Mouse (Mus musculus) myocyte (in vitro differentiated cells): ENCODE results near the gene Cracr2a. TPM values are rescaled to one million over a fixed set of nuclear protein-coding genes. Genes with fewer than 3 reads are reported as not detected.

Experiments
- H3K27me3 ChIP-seq: one replicate; pipeline ENCODE4 v1.6.1; 2011; ENCODE audit not compliant: control insufficient read depth, insufficient read depth, insufficient read length
- H3K36me3 ChIP-seq: one replicate; pipeline ENCODE4 v1.6.1; 2011; ENCODE audit not compliant: control insufficient read depth, insufficient read depth
- H3K4me2 ChIP-seq: one replicate; pipeline ENCODE4 v1.6.1; 2011; ENCODE audit warnings: low read depth, control low read depth
- H3K4me3 ChIP-seq: one replicate; pipeline ENCODE4 v1.5.1; 2011; ENCODE audit warnings: mild to moderate bottlenecking, control low read depth, moderate library complexity
- H3K79me2 ChIP-seq: one replicate; pipeline ENCODE4 v1.6.1; 2011; ENCODE audit not compliant: control insufficient read depth, insufficient read depth
- H3ac ChIP-seq: one replicate; pipeline ENCODE4 v1.6.1; 2011; ENCODE audit not compliant: control insufficient read depth, insufficient read length
- CEBPB ChIP-seq: IDR thresholded peaks from 2 replicates; pipeline ENCODE4 v1.6.1; 2011; ENCODE audit warnings: mild to moderate bottlenecking, moderate library complexity; ENCODE audit not compliant: poor library complexity, insufficient read depth, severe bottlenecking
- E2F4 ChIP-seq: IDR thresholded peaks from one replicate; pipeline ENCODE4 v1.6.1; 2011; ENCODE audit warnings: mild to moderate bottlenecking, control low read depth, moderate library complexity; ENCODE audit not compliant: insufficient read depth
- MAX ChIP-seq: IDR thresholded peaks from one replicate; pipeline ENCODE4 v1.6.1; 2011; ENCODE audit warnings: low read depth, mild to moderate bottlenecking, control low read depth
- MYOD1 ChIP-seq, 3 experiments: IDR thresholded peaks; one replicate each; pipeline ENCODE4 v1.6.1; 2011; ENCODE audit warnings: control low read depth in 2 of 3, low read depth in 2 of 3, mild to moderate bottlenecking in 2 of 3, moderate library complexity in 1 of 3; ENCODE audit not compliant: insufficient read length in 2 of 3, control insufficient read depth in 1 of 3
- MYOG ChIP-seq, 3 experiments: IDR thresholded peaks; one replicate each; pipeline ENCODE4 v1.6.1; 2011; ENCODE audit warnings: control low read depth in 2 of 3, low read depth in 2 of 3, mild to moderate bottlenecking in 2 of 3; ENCODE audit not compliant: insufficient read length in 2 of 3, control insufficient read depth in 1 of 3, insufficient read depth in 1 of 3
- POLR2A ChIP-seq: IDR thresholded peaks from one replicate; pipeline ENCODE4 v1.6.1; 2011; ENCODE audit warnings: low read depth, mild to moderate bottlenecking, control low read depth, moderate library complexity; ENCODE audit not compliant: insufficient read length
- POLR2AphosphoS2 ChIP-seq: IDR thresholded peaks from one replicate; pipeline ENCODE4 v1.6.1; 2011; ENCODE audit warnings: low read depth, control low read depth; ENCODE audit not compliant: insufficient read length
- REST ChIP-seq: IDR thresholded peaks from one replicate; pipeline ENCODE4 v1.6.1; 2011; ENCODE audit warnings: mild to moderate bottlenecking, control low read depth, moderate library complexity; ENCODE audit not compliant: insufficient read depth, insufficient read length
- SRF ChIP-seq: IDR thresholded peaks from one replicate; pipeline ENCODE4 v1.6.1; 2011; ENCODE audit warnings: low read depth; ENCODE audit not compliant: control insufficient read depth, insufficient read length
- TCF12 ChIP-seq: IDR thresholded peaks from one replicate; pipeline ENCODE4 v1.6.1; 2011; ENCODE audit warnings: mild to moderate bottlenecking, control low read depth; ENCODE audit not compliant: poor library complexity, insufficient read depth, severe bottlenecking
- TCF3 ChIP-seq: IDR thresholded peaks from one replicate; pipeline ENCODE4 v1.6.1; 2011; ENCODE audit warnings: low read depth, control low read depth; ENCODE audit not compliant: insufficient read length
- USF1 ChIP-seq: IDR thresholded peaks from one replicate; pipeline ENCODE4 v1.6.1; 2011; ENCODE audit warnings: low read depth, mild to moderate bottlenecking, control low read depth, moderate library complexity
- polyA plus RNA-seq: library from polyadenylated mRNA; unstranded; fragments of >200 nt; fragmentation: generic; extraction: Trizol; gene quantifications from one replicate; pipeline ENCODE4 v1.2.1, GENCODE M21; 2012; ENCODE audit warnings: missing spikeins

Gene Cracr2a
- polyA plus RNA-seq, 1 experiment, result not detected

DNA sequence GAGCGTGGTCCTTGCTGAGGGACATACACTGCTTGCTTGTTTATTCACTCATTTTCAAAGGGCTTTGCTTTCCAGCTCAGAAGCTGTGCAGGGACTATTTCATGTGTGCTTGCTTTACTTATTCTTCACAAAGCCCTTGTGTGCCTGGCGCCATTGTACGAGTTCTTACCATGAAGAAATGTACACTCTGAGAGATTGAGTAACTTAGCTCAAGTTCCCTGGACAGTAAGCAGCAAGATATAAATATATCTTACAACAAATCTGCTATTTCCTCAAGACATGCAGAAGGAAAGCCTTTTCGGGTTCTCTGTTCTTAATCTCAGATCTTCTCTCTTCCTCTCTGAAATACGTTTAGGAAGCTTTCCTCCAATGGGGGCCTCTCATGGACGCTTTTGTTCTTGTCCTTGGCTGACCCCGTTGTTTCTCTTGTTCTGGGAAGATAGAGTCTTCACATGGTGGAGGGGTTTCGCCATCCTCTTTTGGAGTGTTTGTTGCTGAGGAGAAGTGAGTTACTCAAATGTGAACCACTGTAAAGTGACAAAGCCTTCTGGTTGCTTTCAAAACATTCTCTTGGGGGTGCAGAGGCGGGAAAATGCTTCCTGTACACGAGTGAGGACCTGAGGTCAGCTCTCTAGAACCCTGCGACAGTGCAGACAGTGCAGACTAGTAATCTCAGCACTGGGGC, 12.8 kb downstream of the Cracr2a start:
- H3K4me3 ChIP-seq, result no peak overlapping the region
- H3K4me2 ChIP-seq, result no peak overlapping the region
- no peaks in the 10 kb centered on the region for H3K27me3 ChIP-seq
- no peak overlapping the region for H3ac ChIP-seq
- TF ChIP-seq USF1 (no peak), TCF12 (no peak), E2F4 (no peak), MAX (no peak), SRF (no peak), REST (no peak), CEBPB (no peak), MYOG (IDR thresholded peaks at IDR 0.05; ENCODE audit: control insufficient read depth in 1 of 3, insufficient read depth in 1 of 3, insufficient read length in 2 of 3, low read depth in 2 of 3) (no peak), TCF3 (no peak), POLR2AphosphoS2 (no peak), MYOD1 (IDR thresholded peaks at IDR 0.05; ENCODE audit: control insufficient read depth in 1 of 3, insufficient read length in 2 of 3, low read depth in 2 of 3) (no peak), POLR2A (no peak)
- no peaks in the 10 kb centered on the region for H3K79me2 ChIP-seq
- H3K36me3 ChIP-seq, result no peaks in the 10 kb centered on the region

DNA sequence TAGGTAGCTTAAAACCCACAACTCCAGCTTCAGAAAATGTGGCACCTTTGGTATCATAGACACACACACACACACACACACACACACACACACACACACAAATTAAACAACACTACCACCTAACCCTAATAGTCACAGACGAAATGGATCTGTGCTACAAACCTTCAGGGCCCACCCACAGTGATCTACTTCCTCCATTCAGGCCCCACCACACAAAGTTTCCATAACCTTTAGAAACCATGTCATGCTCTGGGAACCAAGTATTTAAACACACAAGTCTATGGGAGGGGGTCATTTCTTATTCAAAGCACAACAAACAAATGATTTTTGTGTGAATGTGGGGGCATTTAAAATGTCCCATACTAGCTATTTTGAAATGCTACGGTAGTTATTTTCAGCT, 14.1 kb downstream of the Cracr2a start:
- Histone ChIP-seq H3K36me3 (no peaks in the 10 kb centered on the region), H3K4me2 (no peak overlapping the region), H3K79me2 (no peaks in the 10 kb centered on the region), H3ac (no peak overlapping the region), H3K4me3 (no peak overlapping the region), H3K27me3 (no peaks in the 10 kb centered on the region)
- TF ChIP-seq MAX (no peak), POLR2A (no peak), MYOG (IDR thresholded peaks at IDR 0.05; ENCODE audit: control insufficient read depth in 1 of 3, insufficient read depth in 1 of 3, insufficient read length in 2 of 3, low read depth in 2 of 3) (no peak), POLR2AphosphoS2 (no peak), SRF (no peak), E2F4 (no peak), TCF3 (no peak), TCF12 (no peak), REST (no peak), CEBPB (no peak), USF1 (no peak), MYOD1 (IDR thresholded peaks at IDR 0.05; ENCODE audit: control insufficient read depth in 1 of 3, insufficient read length in 2 of 3, low read depth in 2 of 3) (no peak)

DNA sequence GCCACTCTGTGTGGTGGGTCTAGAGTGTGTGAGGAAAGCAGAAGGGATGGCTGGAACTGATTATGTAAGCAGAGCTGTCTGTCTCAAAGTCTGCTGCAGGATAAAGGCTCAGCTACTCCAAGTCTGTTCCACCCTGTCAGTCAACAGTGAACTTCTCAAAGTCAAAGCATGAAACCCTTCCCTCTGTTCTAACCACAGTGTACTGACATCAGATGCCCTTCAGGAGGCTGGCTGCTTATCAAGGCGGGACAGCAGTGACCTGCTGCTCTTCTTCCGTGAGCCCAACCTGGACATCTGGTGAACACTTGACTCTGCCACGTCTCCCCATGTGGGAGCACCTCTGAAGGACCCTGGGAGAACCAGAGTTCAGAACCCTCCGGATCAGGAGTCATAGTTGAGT, 16.6 kb downstream of the Cracr2a start:
- Histone ChIP-seq H3ac (no peak overlapping the region), H3K4me3 (no peak overlapping the region), H3K36me3 (no peaks in the 10 kb centered on the region), H3K27me3 (peaks cover 7% of the 10 kb centered on the region), H3K4me2 (no peak overlapping the region), H3K79me2 (no peaks in the 10 kb centered on the region)
- TF ChIP-seq POLR2A, result no peak
- TF ChIP-seq SRF, result no peak
- TF ChIP-seq TCF12, result no peak
- no peak for TF ChIP-seq TCF3
- TF ChIP-seq CEBPB, result no peak
- TF ChIP-seq POLR2AphosphoS2, result no peak
- no peak for TF ChIP-seq MYOG (IDR thresholded peaks at IDR 0.05; ENCODE audit: control insufficient read depth in 1 of 3, insufficient read depth in 1 of 3, insufficient read length in 2 of 3, low read depth in 2 of 3)
- no peak for TF ChIP-seq E2F4
- TF ChIP-seq MYOD1 (IDR thresholded peaks at IDR 0.05; ENCODE audit: control insufficient read depth in 1 of 3, insufficient read length in 2 of 3, low read depth in 2 of 3), result no peak
- no peak for TF ChIP-seq REST
- no peak for TF ChIP-seq USF1
- TF ChIP-seq MAX, result no peak

DNA sequence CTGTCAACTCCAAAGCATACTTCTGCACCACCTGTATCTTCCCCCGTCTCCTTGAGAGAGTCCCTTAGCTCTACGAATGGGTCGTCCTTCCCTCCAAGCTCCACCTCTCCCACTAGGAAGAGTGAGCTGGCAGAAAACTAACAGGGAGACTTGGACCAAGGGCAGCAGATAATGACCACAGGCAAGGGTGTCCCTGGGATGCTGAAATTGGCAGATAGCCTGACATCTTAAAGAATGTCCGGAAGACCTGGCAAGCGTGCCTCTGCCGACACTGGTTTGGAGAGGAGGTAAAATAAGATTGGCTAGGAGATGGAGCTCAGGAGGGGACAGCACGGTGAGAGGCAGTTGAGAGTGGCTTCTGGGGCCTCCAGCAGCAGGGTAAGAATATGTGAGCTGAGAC, 17.2 kb downstream of the Cracr2a start:
- H3K27me3 ChIP-seq, result peaks cover 7% of the 10 kb centered on the region
- no peak overlapping the region for H3ac ChIP-seq

More for the DNA sequence above, 17.2 kb downstream of the Cracr2a start:
- no peak for TF ChIP-seq MYOG (IDR thresholded peaks at IDR 0.05; ENCODE audit: control insufficient read depth in 1 of 3, insufficient read depth in 1 of 3, insufficient read length in 2 of 3, low read depth in 2 of 3)
- no peak for TF ChIP-seq SRF
- no peak for TF ChIP-seq REST
- TF ChIP-seq TCF12, result no peak
- TF ChIP-seq CEBPB, result no peak
- no peak for TF ChIP-seq POLR2AphosphoS2
- TF ChIP-seq MAX, result no peak
- no peak for TF ChIP-seq POLR2A
- TF ChIP-seq USF1, result no peak
- TF ChIP-seq MYOD1 (IDR thresholded peaks at IDR 0.05; ENCODE audit: control insufficient read depth in 1 of 3, insufficient read length in 2 of 3, low read depth in 2 of 3), result no peak
- no peak for TF ChIP-seq TCF3
- TF ChIP-seq E2F4, result no peak
- Histone ChIP-seq H3K36me3 (no peaks in the 10 kb centered on the region), H3K79me2 (no peaks in the 10 kb centered on the region), H3K4me3 (no peak overlapping the region), H3K4me2 (no peak overlapping the region)
